Comparison of ENCODE assay signal across 10 mouse cellular contexts in the genomic region with DNA sequence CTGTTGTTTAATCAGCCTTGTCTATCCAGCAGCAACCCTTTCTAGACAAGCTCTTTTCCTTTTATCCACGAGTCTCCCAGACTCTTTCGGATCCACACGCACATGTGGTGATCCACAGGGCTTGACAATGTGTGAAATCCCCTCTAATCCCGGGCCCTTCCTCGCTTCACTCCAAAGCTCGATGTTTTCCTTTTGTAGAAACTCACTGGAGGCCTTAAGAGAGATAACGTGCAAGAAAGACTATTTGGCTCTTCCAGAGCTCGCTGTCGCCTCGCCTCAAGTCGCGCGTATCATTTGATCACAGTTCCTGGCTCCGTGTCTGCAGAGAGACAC.
A peak's percentile ranks its signal among the peaks of the same experiment; 100 is the strongest.
DNase-seq lines count a peak whose midpoint lies in the region; ATAC-seq and TF ChIP-seq lines count a peak whose summit lies in the region.
"Had no signal": no experiment of that assay in that cellular context is flagged by ENCODE, and none has a peak within 500 bp of the region (broad histone marks: within the 10 kb centered on the region; RNA-seq: fewer than 3 reads in every experiment).

No protein-coding gene starts in this region.

- TF ChIP-seq CTCF in testis, adult 2 months (IDR thresholded peaks at IDR 0.05; ENCODE audit: control insufficient read depth, insufficient read depth, insufficient replicate concordance, low read depth, low read length): no peak
- no peak for TF ChIP-seq CTCF in midbrain, postnatal 0 days (IDR thresholded peaks at IDR 0.05)

- no peak overlapping the region for H3K27ac ChIP-seq in forebrain, embryonic 14.5 days (ENCODE audit: low read depth, low read length)
- H3K27ac ChIP-seq in forebrain, embryonic 11.5 days (ENCODE audit: low read depth, low read length): no peak overlapping the region
- H3K27ac ChIP-seq in intestine, embryonic 15.5 days: 0 out of 2 replicates have a peak overlapping the region, but pooled peaks have one; percentile 22
- H3K27ac ChIP-seq in intestine, embryonic 16.5 days (ENCODE audit: low read length): no peak overlapping the region
- no peak overlapping the region for H3K27ac ChIP-seq in testis, adult 2 months (ENCODE audit: control insufficient read depth, insufficient read depth, low read depth, low read length)
- H3K27ac ChIP-seq in midbrain, postnatal 0 days (ENCODE audit: low read depth, low read length): no peak overlapping the region

- H3K9ac ChIP-seq in forebrain, embryonic 14.5 days (ENCODE audit: low read length): 0 out of 2 replicates have a peak overlapping the region, but pooled peaks have one; percentile 0
- H3K9ac ChIP-seq in forebrain, embryonic 11.5 days (ENCODE audit: low read length): no peak overlapping the region
- no peak overlapping the region for H3K9ac ChIP-seq in intestine, embryonic 15.5 days
- no peak overlapping the region for H3K9ac ChIP-seq in intestine, embryonic 16.5 days (ENCODE audit: low read depth, low read length)
- no peak overlapping the region for H3K9ac ChIP-seq in midbrain, postnatal 0 days (replicated peaks; ENCODE audit: low read length, poor library complexity, severe bottlenecking)
- H3K9ac ChIP-seq: liver, postnatal 0 days had no signal

- H3K4me1 ChIP-seq in forebrain, embryonic 14.5 days (ENCODE audit: control insufficient read depth, insufficient read depth, low read length): no peaks in the 10 kb centered on the region
- no peaks in the 10 kb centered on the region for H3K4me1 ChIP-seq in forebrain, embryonic 11.5 days (replicated peaks; ENCODE audit: control insufficient read depth, insufficient read depth, low read length)
- H3K4me1 ChIP-seq in intestine, embryonic 15.5 days (replicated peaks): peaks cover 13% of the 10 kb centered on the region; the same call in 1 of the 2 replicates
- 0 out of 2 replicates have a peak, but pooled peaks cover 3% of the 10 kb centered on the region for H3K4me1 ChIP-seq in intestine, embryonic 16.5 days (ENCODE audit: control insufficient read depth, insufficient read depth, low read length)
- H3K4me1 ChIP-seq in testis, adult 2 months (ENCODE audit: control insufficient read depth, insufficient read depth, low read length): peaks cover 3% of the 10 kb centered on the region; the same call in 1 of the 2 replicates
- H3K4me1 ChIP-seq in midbrain, postnatal 0 days (ENCODE audit: insufficient read depth, low read length): no peaks in the 10 kb centered on the region; the same call in 1 of the 2 replicates

- H3K9me3 ChIP-seq in forebrain, embryonic 14.5 days (replicated peaks; ENCODE audit: control insufficient read depth, low read length): no peaks in the 10 kb centered on the region
- no peaks in the 10 kb centered on the region for H3K9me3 ChIP-seq in forebrain, embryonic 11.5 days (ENCODE audit: control insufficient read depth, low read length)
- H3K9me3 ChIP-seq in intestine, embryonic 15.5 days: no peaks in the 10 kb centered on the region
- no peaks in the 10 kb centered on the region for H3K9me3 ChIP-seq in intestine, embryonic 16.5 days (ENCODE audit: control insufficient read depth, low read length)
- H3K9me3 ChIP-seq in midbrain, postnatal 0 days (ENCODE audit: low read length): no peaks in the 10 kb centered on the region

- H3K36me3 ChIP-seq in forebrain, embryonic 14.5 days (ENCODE audit: control insufficient read depth, insufficient read depth, low read length): no peaks in the 10 kb centered on the region
- no peaks in the 10 kb centered on the region for H3K36me3 ChIP-seq in forebrain, embryonic 11.5 days (ENCODE audit: control insufficient read depth, insufficient read depth, low read length)
- H3K36me3 ChIP-seq in intestine, embryonic 15.5 days: no peaks in the 10 kb centered on the region
- no peaks in the 10 kb centered on the region for H3K36me3 ChIP-seq in intestine, embryonic 16.5 days (ENCODE audit: control insufficient read depth, insufficient read depth, low read length)
- H3K36me3 ChIP-seq in testis, adult 2 months (ENCODE audit: control insufficient read depth, insufficient read depth, low read length): no peaks in the 10 kb centered on the region
- no peaks in the 10 kb centered on the region for H3K36me3 ChIP-seq in midbrain, postnatal 0 days (ENCODE audit: insufficient read depth, low read length)

- WGBS in forebrain, embryonic 14.5 days: 75% methylated on average over 14 of the region's 14 CpGs
- 75% methylated on average over 14 of the region's 14 CpGs for WGBS in forebrain, embryonic 11.5 days
- WGBS in intestine, embryonic 15.5 days: 79% methylated on average over 14 of the region's 14 CpGs
- 81% methylated on average over 14 of the region's 14 CpGs for WGBS in intestine, embryonic 16.5 days
- 23% methylated on average over 14 of the region's 14 CpGs for WGBS in midbrain, postnatal 0 days

- H3K4me3 ChIP-seq in forebrain, embryonic 14.5 days (ENCODE audit: low read depth, low read length): no peak overlapping the region
- no peak overlapping the region for H3K4me3 ChIP-seq in forebrain, embryonic 11.5 days (ENCODE audit: low read depth, low read length)
- no peak overlapping the region for H3K4me3 ChIP-seq in intestine, embryonic 15.5 days (replicated peaks)
- no peak overlapping the region for H3K4me3 ChIP-seq in intestine, embryonic 16.5 days (ENCODE audit: low read length)
- peak overlapping the region; percentile 17 for H3K4me3 ChIP-seq in testis, adult 2 months (ENCODE audit: control insufficient read depth, low read depth, low read length)
- H3K4me3 ChIP-seq in midbrain, postnatal 0 days (ENCODE audit: low read depth, low read length): peak overlapping the region; percentile 8; the same call in 1 of the 2 replicates

- H3K27me3 ChIP-seq in forebrain, embryonic 14.5 days (replicated peaks; ENCODE audit: control insufficient read depth, insufficient read depth, low read length): no peaks in the 10 kb centered on the region
- no peaks in the 10 kb centered on the region for H3K27me3 ChIP-seq in forebrain, embryonic 11.5 days (ENCODE audit: control insufficient read depth, insufficient read depth, low read length)
- H3K27me3 ChIP-seq in intestine, embryonic 15.5 days (replicated peaks): no peaks in the 10 kb centered on the region
- H3K27me3 ChIP-seq in intestine, embryonic 16.5 days (replicated peaks; ENCODE audit: control insufficient read depth, insufficient read depth, low read length): no peaks in the 10 kb centered on the region
- H3K27me3 ChIP-seq in testis, adult 2 months (ENCODE audit: control insufficient read depth, insufficient read depth, low read length): no peaks in the 10 kb centered on the region
- no peaks in the 10 kb centered on the region for H3K27me3 ChIP-seq in midbrain, postnatal 0 days (ENCODE audit: insufficient read depth, low read length)

- H3K4me2 ChIP-seq in forebrain, embryonic 14.5 days (ENCODE audit: low read length): no peak overlapping the region; the same call in 1 of the 2 replicates
- H3K4me2 ChIP-seq in forebrain, embryonic 11.5 days (ENCODE audit: low read depth, low read length, severe bottlenecking): no peak overlapping the region
- H3K4me2 ChIP-seq in intestine, embryonic 15.5 days (replicated peaks): no peak overlapping the region
- no peak overlapping the region for H3K4me2 ChIP-seq in intestine, embryonic 16.5 days (ENCODE audit: low read depth, low read length)
- peak overlapping the region; percentile 42 for H3K4me2 ChIP-seq in midbrain, postnatal 0 days (ENCODE audit: low read depth, low read length, poor library complexity, severe bottlenecking)

- peak; percentile 22; the same call in 1 of the 2 replicates for ATAC-seq in forebrain, embryonic 14.5 days
- ATAC-seq in forebrain, embryonic 11.5 days (replicated peaks; ENCODE audit: low FRiP score): no peak
- no peak for ATAC-seq in intestine, embryonic 15.5 days
- no peak for ATAC-seq in intestine, embryonic 16.5 days
- ATAC-seq in midbrain, postnatal 0 days (ENCODE audit: low FRiP score): peak; percentile 60; the same call in 1 of the 2 replicates

- DNase-seq in forebrain, embryonic 14.5 days (ENCODE audit: low spot score): no peak
- DNase-seq in forebrain, embryonic 11.5 days (ENCODE audit: low spot score): no peak
- no peak for DNase-seq in testis, postnatal 14 days (ENCODE audit: low spot score)
- no peak for DNase-seq in midbrain, postnatal 0 days (ENCODE audit: low spot score)
- no peak for DNase-seq in kidney, adult 9 months
- DNase-seq: gastrocnemius, postnatal 10 days had no signal

- TF ChIP-seq POLR2A in testis, adult 2 months (IDR thresholded peaks at IDR 0.05; ENCODE audit: control insufficient read depth, low read depth, low read length): no peak

Comparison
In these comparisons a context has a peak if more than half of its experiments do, and no peak if none do; other contexts are left out.
1. ATAC-seq: peak in forebrain, embryonic 14.5 days (single experiment) and midbrain, postnatal 0 days (single experiment); none in forebrain, embryonic 11.5 days (single experiment), intestine, embryonic 15.5 days (single experiment) and intestine, embryonic 16.5 days (single experiment).
2. H3K4me3 ChIP-seq: peak in testis, adult 2 months (single experiment) and midbrain, postnatal 0 days (single experiment); none in forebrain, embryonic 14.5 days (single experiment), forebrain, embryonic 11.5 days (single experiment), intestine, embryonic 15.5 days (single experiment) and intestine, embryonic 16.5 days (single experiment).